ENCODE assay signal across 8 mouse cellular contexts in the genomic region with DNA sequence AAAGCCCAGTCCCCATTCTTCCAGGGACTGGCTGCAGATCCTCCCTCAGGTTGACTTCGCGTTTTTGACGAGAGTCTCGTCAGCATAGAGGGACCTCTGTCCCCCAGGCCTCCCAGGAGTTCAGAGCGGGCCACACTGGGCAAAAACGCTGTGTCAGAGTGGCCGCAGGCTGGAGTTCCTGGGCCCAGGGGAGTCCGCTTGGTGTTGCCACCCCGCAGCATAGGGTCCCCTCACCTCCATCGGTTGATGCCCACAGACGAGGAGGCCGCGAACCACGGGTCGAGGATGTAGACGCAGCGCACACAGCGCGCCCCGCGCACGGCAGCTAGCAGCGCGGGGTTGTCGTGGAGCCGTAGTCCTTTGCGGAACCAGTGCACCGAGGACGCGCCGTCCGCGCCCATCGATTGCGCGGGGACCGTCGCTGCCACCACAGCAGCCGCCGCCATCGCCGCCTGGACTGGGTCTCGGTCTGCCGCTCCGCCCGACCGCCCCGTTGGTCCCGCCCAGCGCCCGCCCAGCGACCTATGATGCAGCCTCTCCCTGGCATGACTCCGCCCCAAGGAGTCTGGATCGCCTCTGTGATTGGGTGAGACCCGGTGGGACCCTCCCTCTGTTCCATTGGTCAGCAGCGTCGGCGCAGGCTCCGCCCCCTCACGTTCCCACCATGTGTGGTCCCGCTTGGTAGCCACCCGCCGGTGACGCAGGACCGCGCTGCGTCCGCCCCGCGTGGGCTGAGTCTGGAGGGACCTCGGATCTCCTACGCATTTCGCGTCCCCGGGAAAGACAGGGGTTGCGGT. TPM values are rescaled to one million over a fixed set of nuclear protein-coding genes. Genes with fewer than 3 reads are reported as not detected.
A peak's percentile ranks its signal among the peaks of the same experiment; 100 is the strongest.
DNase-seq lines count a peak whose midpoint lies in the region; ATAC-seq and TF ChIP-seq lines count a peak whose summit lies in the region.

A gene (minus strand): TSS at position 466 of the 797 bp plus-strand sequence.

- peak within 1 kb of the TSS; percentile 95 for H3K27ac ChIP-seq in cortical plate, adult 2 months (ENCODE audit: insufficient read depth, low read length)

- H3K36me3 ChIP-seq in megakaryocyte, embryonic 14.5 days (replicated peaks; ENCODE audit: low read length): peaks cover 22% of the 10 kb centered on the region

- TF ChIP-seq POLR2A in cortical plate, adult 2 months (IDR thresholded peaks at IDR 0.05; ENCODE audit: extremely low read depth, insufficient read depth, low read length): peak; percentile 81

- peak; percentile 99 for DNase-seq in gastrocnemius, adult 8-10 months (ENCODE audit: low spot score in 2 of 2)
- peak; percentile 94 for DNase-seq in hindlimb bud, embryonic 11.5 days (ENCODE audit: extremely low spot score, low read depth, low spot score)
- DNase-seq in left cerebral cortex, adult 8-10 months (ENCODE audit: low spot score in 2 of 2): peak; percentile 96 to 99
- peak; percentile 99 for DNase-seq in right cerebral cortex, postnatal 10 days (ENCODE audit: low spot score in 2 of 2)
- peak; percentile 96 for DNase-seq in urinary bladder, postnatal 25 days (ENCODE audit: low spot score)

- no peaks in the 10 kb centered on the region for H3K27me3 ChIP-seq in megakaryocyte, embryonic 14.5 days (replicated peaks)

- ATAC-seq in activated CD4-positive, CD25-positive, alpha-beta regulatory T cell, adult 4 months: peak; percentile 94

- peaks cover 15% of the 10 kb centered on the region for H3K4me1 ChIP-seq in cortical plate, adult 2 months (ENCODE audit: control insufficient read depth, insufficient read depth, low read length)
- H3K4me1 ChIP-seq in megakaryocyte, embryonic 14.5 days: peaks cover 70% of the 10 kb centered on the region

- H3K4me3 ChIP-seq in cortical plate, adult 2 months (ENCODE audit: insufficient read depth, low read length): peak within 1 kb of the TSS; percentile 87
- H3K4me3 ChIP-seq in megakaryocyte, embryonic 14.5 days (replicated peaks): peak within 1 kb of the TSS; percentile 100

- H3K9me3 ChIP-seq in megakaryocyte, embryonic 14.5 days: 0 out of 2 replicates have a peak, but pooled peaks cover 4% of the 10 kb centered on the region

- TF ChIP-seq CTCF in cortical plate, adult 2 months (IDR thresholded peaks at IDR 0.05; ENCODE audit: extremely low read depth, insufficient read depth, low read length): no peak

RNA-seq across cellular contexts. Expression of the gene that starts here (rescaled TPM):
- polyA plus RNA-seq in activated CD4-positive, CD25-positive, alpha-beta regulatory T cell, adult 4 months (2017; shearing (Covaris generic)): 1 to 10 TPM; 4.2 to 6.3 TPM
- polyA plus RNA-seq in cortical plate, adult 2 months (2012; rRNA removed): 99.9 and 108 TPM in 2 replicates
- 10 to 100 TPM; 27.5 to 34.6 (median 31.3) TPM for total RNA-seq in gastrocnemius, adult 8-10 months (2022)
- total RNA-seq in left cerebral cortex, adult 8-10 months (2022): 100 to 1,000 TPM; 121 to 130 (median 128) TPM
- polyA plus RNA-seq in megakaryocyte, embryonic 14.5 days (2012; ENCODE audit: insufficient read depth, low replicate concordance): 4.1 and 10.1 TPM in 2 replicates

Comparison
In these comparisons a context has a peak if more than half of its experiments do, and no peak if none do; other contexts are left out.
1. Peak in every context shown above with its lines: DNase-seq, ATAC-seq, H3K4me3 ChIP-seq and H3K27ac ChIP-seq.